Mouse (Mus musculus) bone marrow, adult 2 months (tissue): ENCODE measurements around the gene Carm1.

ENCODE experiments used
- CTCF ChIP-seq: fragments of 200-500 bp; IDR thresholded peaks from 2 replicates; pipeline ENCODE4 v1.5.1; 2011; ENCODE audit warnings: low read length, control low read depth; ENCODE audit not compliant: control insufficient read depth, insufficient read depth
- POLR2A ChIP-seq: fragments of 200-500 bp; IDR thresholded peaks from 2 replicates; pipeline ENCODE4 v1.6.1; 2011; ENCODE audit warnings: low read depth, mild to moderate bottlenecking, control low read depth, low read length, borderline replicate concordance; ENCODE audit not compliant: control insufficient read depth

DNA sequence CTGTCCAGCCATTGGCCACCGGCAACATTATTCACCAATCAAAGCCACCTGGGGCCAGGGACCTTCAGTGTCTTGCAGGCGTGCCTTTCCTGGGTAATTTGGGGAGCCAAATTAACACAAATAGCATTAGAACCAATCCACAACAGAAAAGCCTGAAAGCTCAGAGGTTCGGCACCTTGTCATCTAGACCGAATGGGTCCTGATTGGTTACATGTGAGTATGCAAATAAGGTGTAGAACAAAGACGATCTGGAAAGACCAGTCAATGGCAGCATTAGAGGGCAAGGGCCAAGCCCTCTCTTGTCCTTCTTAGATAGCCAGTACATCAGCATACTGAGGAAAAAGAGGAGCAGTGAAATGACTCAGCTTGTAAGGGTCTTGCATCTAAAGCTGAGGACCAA lies 59.2 kb downstream of the Carm1 start:
- TF ChIP-seq POLR2A (no peak), CTCF (no peak)
